Mouse (Mus musculus) bone marrow macrophage, adult 2 months (primary cell): Measurements from ENCODE around the gene Prr15. TPM values are rescaled to one million over a fixed set of nuclear protein-coding genes. Genes with fewer than 3 reads are reported as not detected.

Experiments
- H3K27ac ChIP-seq: 2 replicates; pipeline ENCODE4 v1.5.1; 2012; ENCODE audit warnings: low read depth, low read length; ENCODE audit not compliant: insufficient read depth
- H3K4me1 ChIP-seq: 2 replicates; pipeline ENCODE4 v1.6.1; 2012; ENCODE audit warnings: low read length; ENCODE audit not compliant: control insufficient read depth, insufficient read depth
- H3K4me3 ChIP-seq: 2 replicates; pipeline ENCODE4 v1.5.1; 2012; ENCODE audit warnings: mild to moderate bottlenecking, low read length, moderate library complexity; ENCODE audit not compliant: insufficient read depth
- CTCF ChIP-seq: IDR thresholded peaks from 2 replicates; pipeline ENCODE4 v1.5.1; 2012; ENCODE audit warnings: low read depth, mild to moderate bottlenecking, low read length, moderate library complexity
- POLR2A ChIP-seq: IDR thresholded peaks from 2 replicates; pipeline ENCODE4 v1.6.1; 2012; ENCODE audit warnings: mild to moderate bottlenecking, low read depth, low read length, borderline replicate concordance
- polyA plus RNA-seq: library from polyadenylated mRNA; stranded (reverse); fragments of >200 nt; gene quantifications from 2 replicates; pipeline ENCODE4 v1.2.4, GENCODE M21; 2012; ENCODE audit not compliant: missing spikeins, insufficient read depth, insufficient read length

Prr15 gene
- polyA plus RNA-seq, 1 experiment = 1.4 TPM

- TF ChIP-seq POLR2A (no peak), CTCF (no peak)
- Histone ChIP-seq H3K4me1 (peaks cover 2% of the 10 kb centered on the region; the same call in 1 of the 2 replicates), H3K27ac (no peak overlapping the region), H3K4me3 (no peak overlapping the region)
Measured at GRCm38 (mm10) chr6:54329598-54329997, 4.0 kb downstream of the Prr15 start.

- Histone ChIP-seq H3K4me1 (peaks cover 2% of the 10 kb centered on the region; the same call in 1 of the 2 replicates), H3K27ac (no peak overlapping the region), H3K4me3 (no peak overlapping the region)
- TF ChIP-seq CTCF (no peak), POLR2A (no peak)
Measured at GRCm38 (mm10) chr6:54330166-54330565, 4.5 kb downstream of the Prr15 start.

- Histone ChIP-seq H3K4me1 (peaks cover 2% of the 10 kb centered on the region; the same call in 1 of the 2 replicates), H3K4me3 (no peak overlapping the region), H3K27ac (no peak overlapping the region)
- no peak for TF ChIP-seq POLR2A
- TF ChIP-seq CTCF = no peak
Measured at GRCm38 (mm10) chr6:54331765-54332164, 6.1 kb downstream of the Prr15 start.

GRCm38 (mm10) chr6:54332203-54332602 is 6.6 kb downstream of the Prr15 start:
- Histone ChIP-seq H3K4me3 (no peak overlapping the region), H3K4me1 (peaks cover 2% of the 10 kb centered on the region; the same call in 1 of the 2 replicates), H3K27ac (no peak overlapping the region)
- TF ChIP-seq CTCF (no peak), POLR2A (no peak)

- TF ChIP-seq CTCF (no peak), POLR2A (no peak)
- Histone ChIP-seq H3K4me1 (peaks cover 2% of the 10 kb centered on the region; the same call in 1 of the 2 replicates), H3K4me3 (no peak overlapping the region), H3K27ac (no peak overlapping the region)
Measured at GRCm38 (mm10) chr6:54333116-54333651, 7.5 kb downstream of the Prr15 start.

GRCm38 (mm10) chr6:54333652-54334396 is 8.2 kb downstream of the Prr15 start:
- Histone ChIP-seq H3K4me1 (peaks cover 2% of the 10 kb centered on the region; the same call in 1 of the 2 replicates), H3K27ac (no peak overlapping the region), H3K4me3 (no peak overlapping the region)
- no peak for TF ChIP-seq POLR2A
- no peak for TF ChIP-seq CTCF

- Histone ChIP-seq H3K4me3 (no peak overlapping the region), H3K27ac (no peak overlapping the region)
- TF ChIP-seq POLR2A (no peak), CTCF (no peak)
Measured at GRCm38 (mm10) chr6:54337321-54337720, 11.7 kb downstream of the Prr15 start.

GRCm38 (mm10) chr6:54341133-54341532 is 15.5 kb downstream of the Prr15 start:
- TF ChIP-seq POLR2A = no peak
- TF ChIP-seq CTCF = no peak
- H3K27ac ChIP-seq = no peak overlapping the region
- H3K4me3 ChIP-seq = no peak overlapping the region
- H3K4me1 ChIP-seq = no peaks in the 10 kb centered on the region

More at GRCm38 (mm10) chr6:54337321-54337720, 11.7 kb downstream of the Prr15 start:
- H3K4me1 ChIP-seq = no peaks in the 10 kb centered on the region

GRCm38 (mm10) chr6:54342223-54342622 is 16.6 kb downstream of the Prr15 start:
- H3K4me1 ChIP-seq = no peaks in the 10 kb centered on the region
- no peak overlapping the region for H3K4me3 ChIP-seq
- no peak for TF ChIP-seq CTCF
- TF ChIP-seq POLR2A = no peak
- no peak overlapping the region for H3K27ac ChIP-seq

- Histone ChIP-seq H3K4me3 (no peak overlapping the region), H3K4me1 (no peaks in the 10 kb centered on the region), H3K27ac (no peak overlapping the region)
- TF ChIP-seq POLR2A (no peak), CTCF (no peak)
Measured at GRCm38 (mm10) chr6:54351860-54352259, 26.2 kb downstream of the Prr15 start.
